Mouse (Mus musculus): Measurements from ENCODE around the gene Ccdc3.

The Ccdc3 gene

GRCm38 (mm10) chr2:5161908-5162674 lies 24.5 kb downstream of the Ccdc3 start:
- DNase-seq: no peak

GRCm38 (mm10) chr2:5162756-5163155 lies 25.2 kb downstream of the Ccdc3 start:
- DNase-seq: no peak

- no peak for DNase-seq
These were observed 28.4 kb downstream of the Ccdc3 start for GRCm38 (mm10) chr2:5165941-5166361.

- no peak for DNase-seq
These were observed 29.2 kb downstream of the Ccdc3 start for GRCm38 (mm10) chr2:5166796-5167195.

GRCm38 (mm10) chr2:5170815-5171214 lies 33.2 kb downstream of the Ccdc3 start:
- DNase-seq: no peak

- DNase-seq: no peak
These were observed 33.9 kb downstream of the Ccdc3 start for GRCm38 (mm10) chr2:5171301-5172000.

- no peak for DNase-seq
These were observed 35.2 kb downstream of the Ccdc3 start for GRCm38 (mm10) chr2:5172773-5173172.

GRCm38 (mm10) chr2:5174716-5175115 lies 37.1 kb downstream of the Ccdc3 start:
- DNase-seq: no peak

- no peak for DNase-seq
These were observed 44.2 kb downstream of the Ccdc3 start for GRCm38 (mm10) chr2:5181462-5182443.

GRCm38 (mm10) chr2:5184166-5184565 lies 46.6 kb downstream of the Ccdc3 start:
- no peak for DNase-seq

- no peak for DNase-seq
These were observed 48.1 kb downstream of the Ccdc3 start for GRCm38 (mm10) chr2:5185631-5186030.

- no peak for DNase-seq
These were observed 54.6 kb downstream of the Ccdc3 start for GRCm38 (mm10) chr2:5192156-5192555.

- DNase-seq: no peak
These were observed 55.5 kb downstream of the Ccdc3 start for GRCm38 (mm10) chr2:5193071-5193470.

GRCm38 (mm10) chr2:5194701-5195215 lies 57.2 kb downstream of the Ccdc3 start:
- DNase-seq: no peak

- DNase-seq: no peak
These were observed 59.9 kb downstream of the Ccdc3 start for GRCm38 (mm10) chr2:5197486-5197885.

GRCm38 (mm10) chr2:5199289-5199688 lies 61.7 kb downstream of the Ccdc3 start:
- DNase-seq: no peak

- no peak for DNase-seq
These were observed 63.3 kb downstream of the Ccdc3 start for GRCm38 (mm10) chr2:5200817-5201364.

GRCm38 (mm10) chr2:5203146-5203545 lies 65.6 kb downstream of the Ccdc3 start:
- DNase-seq: no peak

- DNase-seq: no peak
These were observed 67.4 kb downstream of the Ccdc3 start for GRCm38 (mm10) chr2:5204941-5205340.

GRCm38 (mm10) chr2:5206651-5207050 lies 69.1 kb downstream of the Ccdc3 start:
- DNase-seq: no peak

GRCm38 (mm10) chr2:5214581-5214980 lies 77.0 kb downstream of the Ccdc3 start:
- DNase-seq: no peak

GRCm38 (mm10) chr2:5215252-5215815 lies 77.8 kb downstream of the Ccdc3 start:
- no peak for DNase-seq

Measured in cerebellum, postnatal 36 days (tissue).